Mouse (Mus musculus): ENCODE measurements around the gene 2410004B18Rik.
"Not testable (repeated sequence)": the region's sequence is repeated elsewhere in the genome, so short reads cannot be mapped to it uniquely, and the experiment has no call there.

2410004B18Rik gene

GRCm38 (mm10) chr3:145964473-145964872 is 26.7 kb downstream of the 2410004B18Rik start:
- DNase-seq (ENCODE audit: extremely low read depth, low read depth): peak; percentile 55

- not testable (repeated sequence) for DNase-seq (ENCODE audit: extremely low read depth, low read depth)
These were observed 27.8 kb downstream of the 2410004B18Rik start for GRCm38 (mm10) chr3:145965583-145965982.

GRCm38 (mm10) chr3:145966806-145967205 is 29.0 kb downstream of the 2410004B18Rik start:
- no peak for DNase-seq (ENCODE audit: extremely low read depth, low read depth)

GRCm38 (mm10) chr3:145969031-145969501 is 31.3 kb downstream of the 2410004B18Rik start:
- DNase-seq (ENCODE audit: extremely low read depth, low read depth): no peak

- DNase-seq (ENCODE audit: extremely low read depth, low read depth): no peak
These were observed 33.7 kb downstream of the 2410004B18Rik start for GRCm38 (mm10) chr3:145971501-145971900.

GRCm38 (mm10) chr3:145974986-145975385 is 37.2 kb downstream of the 2410004B18Rik start:
- DNase-seq (ENCODE audit: extremely low read depth, low read depth): no peak

GRCm38 (mm10) chr3:145985333-145985925 is 47.6 kb downstream of the 2410004B18Rik start:
- DNase-seq (ENCODE audit: extremely low read depth, low read depth): no peak

GRCm38 (mm10) chr3:145986317-145987001 is 48.6 kb downstream of the 2410004B18Rik start:
- DNase-seq (ENCODE audit: extremely low read depth, low read depth): no peak

GRCm38 (mm10) chr3:145987268-145987969 is 49.6 kb downstream of the 2410004B18Rik start, which contains the start of gene Syde2:
TSS of gene Syde2 (plus strand) at chr3:145987870.
- DNase-seq (ENCODE audit: extremely low read depth, low read depth): no peak

GRCm38 (mm10) chr3:145987970-145988683 is 50.3 kb downstream of the 2410004B18Rik start:
- peak; percentile 67 for DNase-seq (ENCODE audit: extremely low read depth, low read depth)

GRCm38 (mm10) chr3:145988684-145989575 is 51.1 kb downstream of the 2410004B18Rik start:
- peak; percentile 57 for DNase-seq (ENCODE audit: extremely low read depth, low read depth)

- DNase-seq (ENCODE audit: extremely low read depth, low read depth): peak; percentile 69
These were observed 51.8 kb downstream of the 2410004B18Rik start for GRCm38 (mm10) chr3:145989576-145990081.

GRCm38 (mm10) chr3:145991130-145991529 is 53.3 kb downstream of the 2410004B18Rik start:
- peak; percentile 51 for DNase-seq (ENCODE audit: extremely low read depth, low read depth)

GRCm38 (mm10) chr3:145991976-145992730 is 54.3 kb downstream of the 2410004B18Rik start:
- DNase-seq (ENCODE audit: extremely low read depth, low read depth): no peak

- DNase-seq (ENCODE audit: extremely low read depth, low read depth): no peak
These were observed 55.0 kb downstream of the 2410004B18Rik start for GRCm38 (mm10) chr3:145992796-145993195.

GRCm38 (mm10) chr3:145993481-145994201 is 55.8 kb downstream of the 2410004B18Rik start:
- peak; percentile 70 for DNase-seq (ENCODE audit: extremely low read depth, low read depth)

Data from MEL-GATA-1-ER (cell line).